Mouse (Mus musculus) MN1 (cell line): Measurements from ENCODE around the gene Lysmd1.
A peak's percentile ranks its signal among the peaks of the same experiment; 100 is the strongest.

Experiments used
- DNase-seq: peaks from one replicate; pipeline ENCODE4 v3.0.0-alpha.2; 2016; ENCODE audit warnings: low spot score

Lysmd1 gene

DNA sequence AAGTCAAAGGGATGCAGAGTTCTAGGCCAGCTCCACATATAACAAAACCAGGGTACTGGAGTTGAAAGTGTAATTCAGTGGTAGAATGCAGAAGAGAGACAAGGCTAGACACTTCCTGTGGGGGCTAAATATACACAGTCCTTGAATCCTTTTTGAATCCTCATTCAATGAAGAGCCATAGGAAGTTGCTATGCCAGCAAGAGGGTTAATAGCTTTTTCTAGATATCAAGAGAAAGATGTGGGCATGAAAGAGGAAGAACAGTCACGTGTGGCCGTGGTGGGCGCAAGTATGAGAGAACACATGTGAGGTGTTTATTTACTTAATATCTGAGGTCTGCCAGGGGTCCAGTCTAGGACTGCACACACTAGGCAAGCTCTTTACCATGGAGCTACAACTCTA is 2.4 kb downstream of the Lysmd1 start:
- no peak for DNase-seq

DNA sequence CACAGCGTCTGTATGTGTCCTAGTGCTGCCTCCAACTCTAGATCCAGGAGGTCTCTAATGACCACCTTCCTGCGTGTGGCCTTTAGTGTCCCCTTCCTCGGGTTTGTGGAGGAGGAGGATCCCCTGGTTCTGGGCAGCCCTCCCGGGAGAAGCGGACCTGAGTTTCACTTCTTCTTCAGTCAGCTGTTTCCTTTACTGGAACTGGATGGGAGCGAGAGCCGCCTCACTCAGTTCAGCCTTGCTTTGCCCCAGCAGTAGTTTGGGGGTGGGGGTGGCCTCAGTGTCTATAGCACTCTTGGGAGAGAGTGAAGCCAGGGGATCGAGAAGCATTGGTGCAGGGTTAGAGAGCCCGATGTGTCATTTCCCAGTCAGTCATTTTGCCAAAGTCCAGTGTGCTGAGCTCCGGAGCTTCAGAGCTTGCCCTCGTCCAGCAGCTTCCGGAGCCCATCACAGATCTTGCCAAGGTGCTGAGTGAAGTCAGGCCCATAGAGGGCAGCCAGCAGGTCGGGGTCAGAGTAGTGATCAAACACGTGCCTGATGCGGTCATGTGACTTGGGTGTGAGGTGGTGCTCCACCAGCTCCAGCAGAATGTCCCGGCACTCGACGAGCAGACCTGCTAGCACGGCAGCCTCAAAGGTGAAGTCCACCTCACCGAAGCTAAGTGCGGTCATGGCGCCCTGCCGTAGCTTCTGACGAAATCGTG is 5.8 kb downstream of the Lysmd1 start:
- DNase-seq = no peak

DNA sequence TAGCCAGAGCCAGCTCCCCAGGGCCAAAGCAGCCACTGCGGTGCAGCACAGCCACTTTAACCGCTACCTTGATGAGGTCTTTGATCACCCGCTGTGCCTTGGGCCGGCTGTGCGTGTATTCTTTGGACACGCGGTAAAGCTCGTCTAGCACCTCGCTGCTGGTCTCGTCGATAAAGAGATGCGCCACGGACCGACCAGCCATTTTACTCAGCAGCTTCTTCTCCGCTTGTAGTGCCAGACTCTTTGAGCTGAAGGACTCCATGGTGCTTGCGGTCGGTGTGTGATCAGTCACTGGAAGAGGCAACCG is 6.4 kb downstream of the Lysmd1 start:
- no peak for DNase-seq

DNA sequence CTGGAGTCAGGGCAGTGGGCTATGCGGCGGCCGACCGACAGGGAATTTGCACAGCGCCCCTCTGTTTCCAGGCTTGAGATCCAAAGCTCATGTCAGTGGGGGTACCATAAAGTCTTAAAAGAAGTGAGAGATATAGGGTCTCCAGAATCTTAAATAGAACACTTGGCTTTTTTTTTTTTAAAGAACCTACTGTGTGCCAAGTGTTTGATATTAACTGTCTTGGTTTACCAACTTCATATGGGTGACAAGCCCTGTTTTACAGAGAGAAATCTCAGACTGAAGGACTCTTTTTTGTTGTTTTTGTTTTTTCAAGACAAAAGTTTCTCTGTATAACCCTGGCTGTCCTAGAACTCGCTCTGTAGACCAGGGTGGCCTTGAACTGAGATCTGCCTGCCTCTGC is 6.9 kb downstream of the Lysmd1 start:
- DNase-seq = no peak

DNA sequence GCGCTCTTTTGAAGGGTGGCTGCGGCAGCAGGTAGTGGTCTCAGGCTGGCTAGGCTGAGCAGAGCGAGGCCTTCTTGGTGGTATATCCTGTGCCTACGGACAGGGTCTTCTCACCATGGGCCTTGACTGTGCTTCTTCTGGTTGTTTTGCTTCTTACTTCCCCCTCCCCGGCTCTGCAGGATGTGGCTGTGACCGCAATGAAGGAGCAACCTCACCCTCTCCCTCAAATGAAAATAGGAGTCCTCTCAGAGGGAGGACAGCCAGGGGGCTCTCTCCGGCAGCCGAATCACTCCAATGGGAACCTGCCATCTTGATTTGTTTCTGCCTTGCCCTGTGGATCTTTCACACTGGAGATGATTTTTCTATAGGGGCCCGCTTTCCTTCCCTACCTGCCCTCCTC is 7.6 kb downstream of the Lysmd1 start:
- no peak for DNase-seq

DNA sequence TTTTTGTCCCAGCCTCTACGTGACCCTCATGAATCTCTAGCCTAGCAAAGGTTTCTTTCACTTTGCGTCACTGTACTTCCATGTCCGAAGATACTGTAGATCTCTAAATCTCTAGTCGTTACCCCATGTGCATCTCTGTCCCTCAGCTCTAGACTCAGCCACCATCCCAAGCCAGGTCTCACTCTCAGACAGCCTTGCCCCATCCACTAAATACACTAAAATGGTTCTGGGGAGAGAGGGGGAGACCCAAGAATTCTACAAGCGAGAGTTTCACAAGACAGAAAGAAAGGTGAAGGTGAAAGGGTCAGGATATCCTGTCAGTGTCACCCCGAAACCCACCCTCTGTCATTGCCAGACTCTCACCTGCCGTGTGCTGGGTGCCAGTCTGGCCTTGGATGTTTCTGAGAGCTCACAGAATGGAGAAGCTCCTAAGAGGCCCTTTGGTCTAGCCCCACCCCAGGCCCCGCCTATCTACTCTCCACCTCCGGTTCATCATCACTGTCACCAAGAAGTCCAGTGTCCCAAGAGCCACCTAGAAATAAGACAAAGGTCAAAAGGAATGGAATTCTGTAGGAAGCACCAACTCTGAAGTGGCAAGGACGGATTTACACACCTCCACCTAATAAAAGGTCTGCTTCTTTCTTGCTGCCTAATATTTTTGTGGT is 8.2 kb downstream of the Lysmd1 start, which contains the start of gene Tnfaip8l2:
Gene Tnfaip8l2, minus strand, starts transcription at position 409 of the 665 bp plus-strand sequence.
- DNase-seq = no peak

DNA sequence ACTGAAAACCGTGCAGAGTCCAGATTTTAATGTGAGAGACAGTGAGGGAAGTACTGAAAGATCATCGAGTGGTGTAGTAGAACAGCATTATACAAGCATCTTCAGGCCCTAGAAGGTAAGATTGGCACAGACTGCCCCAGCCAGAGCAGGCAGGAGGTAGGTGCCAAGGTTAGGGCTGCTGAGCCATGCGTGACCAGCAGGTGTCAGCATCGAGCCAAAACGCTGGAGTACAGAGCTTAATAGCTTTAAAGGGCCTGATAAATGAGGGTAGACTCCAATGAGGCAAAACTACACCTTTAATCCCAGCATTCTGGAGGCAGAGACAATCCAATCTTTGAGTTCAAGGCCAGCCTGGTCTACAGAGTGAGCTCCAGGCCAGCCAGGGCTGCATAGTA is 8.7 kb downstream of the Lysmd1 start:
- DNase-seq = peak; percentile 78

DNA sequence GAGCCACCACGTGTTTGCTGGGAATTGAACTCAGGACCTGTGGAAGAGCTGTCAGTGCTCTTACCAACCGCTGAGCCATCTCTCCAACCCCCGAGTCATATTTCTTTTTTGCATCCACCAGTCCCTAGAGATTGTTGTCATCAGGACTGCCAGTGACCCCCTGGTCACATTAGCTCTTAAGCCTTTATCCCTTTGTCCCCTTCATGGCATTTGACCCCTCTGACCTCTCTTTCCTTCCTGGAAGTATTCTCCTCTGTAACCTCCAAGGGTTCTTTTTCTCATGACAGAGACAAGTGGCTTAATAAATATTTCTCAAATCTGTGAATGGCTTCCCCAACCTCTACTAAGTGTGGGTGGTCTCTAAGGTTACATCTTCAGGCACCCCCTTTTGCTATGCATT is 14.0 kb downstream of the Lysmd1 start:
- DNase-seq = no peak

DNA sequence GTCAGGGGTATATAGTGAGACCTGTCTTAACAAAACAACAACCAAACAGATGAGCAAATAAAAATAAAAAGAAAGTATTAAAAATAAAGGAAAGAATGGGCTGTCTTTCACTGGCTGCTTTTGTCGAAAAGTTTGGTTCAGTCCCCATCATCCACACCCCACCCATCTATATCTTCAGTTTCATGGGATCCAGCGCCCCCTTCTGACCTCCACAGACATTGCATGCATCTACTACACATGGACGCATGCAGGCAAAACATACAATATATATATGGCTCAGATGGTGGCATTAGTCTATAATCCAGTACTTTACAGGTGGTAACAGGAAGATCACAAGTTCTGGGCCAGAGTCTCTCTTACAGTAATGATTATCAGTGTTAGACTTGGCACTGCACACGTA is 20.0 kb downstream of the Lysmd1 start:
- DNase-seq = no peak

DNA sequence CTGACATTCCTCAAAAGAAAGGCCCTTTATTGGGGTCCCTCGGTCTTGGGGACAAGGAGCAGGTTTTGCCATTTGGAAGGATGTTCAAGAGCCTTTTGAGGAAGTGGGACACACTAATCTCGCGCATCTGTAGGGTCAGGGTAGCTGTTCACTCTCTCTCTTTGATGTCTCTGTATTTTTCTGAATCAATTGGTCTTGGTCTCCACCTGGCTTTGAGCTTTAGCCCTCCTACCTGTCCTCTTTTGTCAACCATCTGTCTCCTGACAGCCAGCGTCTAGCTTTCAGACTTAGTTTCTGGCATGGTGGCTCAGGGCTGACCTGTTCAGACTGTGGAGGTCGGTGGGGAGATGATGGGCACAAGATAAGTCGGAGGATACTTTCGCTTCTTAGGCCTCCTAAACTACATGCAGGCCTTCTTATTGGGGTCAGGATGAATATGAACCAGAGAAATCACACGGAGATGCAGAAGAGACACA is 25.7 kb downstream of the Lysmd1 start:
- DNase-seq = peak; percentile 38

DNA sequence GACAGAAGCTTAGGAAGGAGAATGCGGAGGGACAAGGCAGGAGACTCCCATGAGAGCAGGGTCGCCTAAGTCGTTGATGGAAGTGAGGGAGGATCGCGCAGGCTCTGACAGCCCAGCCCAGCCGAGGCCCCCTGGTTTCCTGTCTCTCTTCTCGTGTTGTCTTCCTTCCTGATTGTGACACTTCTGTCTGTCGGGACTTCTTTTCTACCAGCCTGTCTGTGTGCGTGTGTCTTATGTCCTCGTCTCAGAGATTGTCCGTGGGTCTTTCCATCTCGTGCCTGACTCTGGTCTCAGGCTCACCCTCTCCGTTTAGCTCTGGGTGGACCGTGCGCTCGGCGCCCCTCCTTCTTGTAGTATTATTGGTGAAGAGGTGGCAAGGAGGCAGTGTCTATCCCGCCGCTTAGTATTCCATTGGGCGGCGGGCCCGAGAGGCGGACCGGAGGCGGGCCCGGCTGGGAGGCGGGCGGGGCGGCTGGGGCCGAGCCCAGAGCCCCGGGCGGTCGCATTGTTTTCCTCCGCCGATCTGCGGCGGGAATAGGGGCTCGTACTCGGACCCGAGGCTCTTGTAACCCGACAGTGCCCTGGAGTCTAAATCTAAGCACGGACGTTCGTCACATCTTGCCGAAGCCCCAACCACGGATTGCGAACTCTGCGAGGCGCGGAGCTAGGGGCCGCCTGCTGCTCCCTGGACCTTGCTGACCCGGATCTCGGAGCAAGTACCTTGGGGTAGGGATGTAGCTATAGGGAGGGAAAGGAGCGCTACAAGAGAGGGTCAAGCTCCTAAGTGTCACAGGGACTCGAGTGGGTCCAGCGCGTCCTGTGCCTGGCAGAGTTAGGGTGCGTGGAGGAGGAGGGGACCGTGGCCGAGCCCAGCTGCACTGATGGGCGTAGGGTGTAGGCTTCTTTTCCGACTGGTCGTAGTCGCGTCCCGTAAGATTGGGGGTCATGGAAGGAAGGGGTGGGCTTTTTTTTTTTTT is 26.4 kb downstream of the Lysmd1 start, which contains the start of gene Sema6c:
Gene Sema6c, plus strand, starts transcription at position 471 of the 977 bp plus-strand sequence.
- DNase-seq = peak; percentile 92

DNA sequence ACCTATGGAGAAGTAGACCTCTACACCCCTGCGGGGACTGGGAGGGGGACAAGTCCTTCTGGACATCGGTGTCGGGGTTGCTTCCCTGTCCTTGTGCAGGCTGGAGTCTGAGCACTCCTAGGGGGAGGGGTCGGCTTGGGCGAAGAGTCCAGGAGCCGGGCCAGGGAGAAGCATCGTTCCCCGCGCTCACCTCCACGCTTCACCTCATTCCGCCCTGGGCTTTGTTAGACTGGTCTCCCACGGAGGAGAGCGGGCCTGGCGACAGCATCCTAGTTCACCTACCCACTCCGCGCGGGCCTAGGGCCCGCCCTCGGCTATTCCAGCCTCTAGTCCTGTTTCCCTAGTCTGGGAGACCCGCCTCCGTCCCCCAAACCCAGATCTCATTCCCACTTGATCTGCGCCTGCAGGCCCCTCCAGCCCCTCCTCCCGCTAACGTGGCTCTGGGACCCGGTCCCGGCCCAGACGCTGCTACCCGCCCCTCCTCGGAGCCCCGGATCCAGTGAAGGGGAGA is 27.2 kb downstream of the Lysmd1 start:
- DNase-seq = peak; percentile 33

DNA sequence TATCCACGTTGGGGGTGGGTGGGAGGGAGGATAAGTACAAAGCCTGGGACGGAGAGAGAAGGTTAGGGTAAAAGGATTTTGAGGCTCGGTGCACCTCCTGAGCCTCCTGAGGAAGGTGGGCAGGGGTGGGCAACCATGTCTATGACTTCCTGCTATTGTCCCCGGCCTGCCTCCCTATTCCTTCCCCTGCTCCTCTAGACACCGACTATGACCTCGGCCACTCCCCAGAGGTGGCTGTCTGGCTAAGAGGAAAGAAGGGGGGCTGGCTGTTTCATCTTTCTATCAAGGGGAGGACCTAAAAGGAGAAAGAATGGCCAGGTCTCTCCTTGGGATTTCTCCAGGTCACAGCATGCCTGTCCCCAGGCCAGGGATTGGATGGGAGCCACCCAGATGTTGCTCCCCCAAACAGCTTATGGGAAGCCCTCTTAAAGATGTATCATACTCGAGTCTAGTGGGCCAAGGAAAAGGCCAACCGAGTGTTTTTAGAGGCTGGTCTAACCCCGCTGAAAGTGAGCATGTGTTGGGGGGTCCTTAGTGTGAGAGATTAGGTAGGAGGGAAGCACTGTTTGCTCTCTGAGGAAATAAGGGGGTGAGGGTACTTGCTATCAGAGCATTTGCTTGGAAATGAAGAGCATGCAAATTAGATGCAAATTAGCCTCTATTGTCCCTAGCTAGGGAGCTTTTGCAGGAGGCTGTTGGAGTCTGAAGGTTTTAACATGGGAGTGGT is 27.9 kb downstream of the Lysmd1 start:
- no peak for DNase-seq

DNA sequence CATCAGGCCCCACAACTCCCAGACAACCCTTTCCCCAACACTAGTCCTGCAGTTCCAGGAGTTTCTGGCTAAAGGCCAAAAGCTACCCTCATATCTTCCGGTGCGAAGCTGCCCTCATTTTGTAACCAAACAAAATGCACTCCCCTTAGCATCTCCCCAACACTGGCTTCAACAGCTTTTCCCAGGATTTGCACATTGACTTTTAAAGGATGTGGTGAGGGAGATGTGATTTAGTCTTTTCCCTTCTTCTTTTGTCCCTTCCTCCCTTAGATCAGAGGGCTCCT is 28.4 kb downstream of the Lysmd1 start:
- DNase-seq = no peak

DNA sequence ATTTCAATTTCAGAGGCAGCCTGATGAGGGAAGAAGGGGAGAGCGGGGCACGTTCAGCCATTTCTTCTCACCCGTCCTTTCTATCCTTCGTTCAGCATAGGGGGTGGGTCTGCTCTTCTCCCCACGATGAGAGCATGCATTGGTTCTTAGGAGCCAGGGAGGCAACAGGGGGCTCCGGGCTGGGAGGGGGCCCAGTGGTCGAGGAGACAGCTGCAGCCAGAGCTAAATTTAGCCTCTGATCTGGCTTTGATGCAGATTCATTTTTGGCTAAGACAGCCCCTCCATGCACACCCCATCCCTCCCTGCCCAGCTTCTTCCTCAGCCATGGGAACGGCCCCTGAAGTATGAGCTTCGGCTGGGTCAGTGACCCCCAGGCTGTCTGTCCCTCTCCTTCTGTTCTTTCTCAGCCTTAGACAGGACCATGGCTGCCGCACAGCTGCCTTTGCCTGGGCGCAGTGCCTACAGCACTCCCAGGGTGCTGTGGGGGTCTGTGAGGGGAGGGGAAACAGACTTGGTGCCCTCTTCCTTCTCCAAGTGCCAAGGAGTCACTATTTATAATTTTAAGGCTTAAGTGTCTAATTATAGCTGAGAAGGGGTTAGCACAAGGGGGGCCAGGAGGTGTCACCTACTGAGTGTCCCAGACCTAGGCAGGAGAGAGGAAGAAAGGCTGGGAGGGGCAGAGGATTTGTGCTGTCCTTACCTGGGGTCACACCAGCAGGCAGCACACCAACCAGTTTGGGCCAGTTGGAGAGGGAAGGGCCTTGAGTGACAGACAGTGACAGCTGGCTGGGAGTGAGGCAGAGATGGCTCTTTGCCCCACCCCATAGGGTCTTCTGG is 29.7 kb downstream of the Lysmd1 start:
- no peak for DNase-seq

DNA sequence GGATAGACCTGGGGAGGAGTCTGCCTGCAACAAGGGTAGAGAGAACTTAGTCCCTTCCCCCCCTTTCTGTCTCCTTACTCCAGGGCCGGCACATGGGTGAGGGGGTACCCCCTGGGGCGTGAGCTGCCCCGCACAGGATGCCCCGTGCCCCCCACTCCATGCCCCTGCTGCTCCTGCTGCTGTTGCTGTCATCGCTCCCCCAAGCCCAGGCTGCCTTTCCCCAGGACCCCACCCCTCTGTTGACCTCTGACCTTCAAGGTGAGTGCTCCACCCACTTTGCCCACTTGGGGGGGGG is 30.3 kb downstream of the Lysmd1 start:
- DNase-seq = no peak

DNA sequence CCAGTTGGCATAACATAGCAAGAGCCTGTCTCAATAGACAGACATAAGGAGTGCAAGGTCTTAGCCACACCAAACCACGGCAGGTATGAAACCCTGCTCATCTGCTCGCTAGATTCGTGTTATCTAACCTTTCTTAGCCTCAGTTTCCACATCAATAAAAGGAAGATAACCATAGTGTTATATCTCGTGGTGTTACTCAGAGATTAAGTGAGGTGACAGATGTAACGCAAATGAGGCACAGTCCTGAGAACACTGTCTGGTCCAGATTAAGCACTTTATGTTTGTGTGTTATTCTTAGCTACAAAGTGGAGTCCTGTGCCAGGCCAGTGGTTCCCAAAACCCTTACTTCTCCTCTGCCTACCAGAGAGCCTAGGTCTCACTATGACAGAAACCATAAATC is 31.0 kb downstream of the Lysmd1 start:
- no peak for DNase-seq

DNA sequence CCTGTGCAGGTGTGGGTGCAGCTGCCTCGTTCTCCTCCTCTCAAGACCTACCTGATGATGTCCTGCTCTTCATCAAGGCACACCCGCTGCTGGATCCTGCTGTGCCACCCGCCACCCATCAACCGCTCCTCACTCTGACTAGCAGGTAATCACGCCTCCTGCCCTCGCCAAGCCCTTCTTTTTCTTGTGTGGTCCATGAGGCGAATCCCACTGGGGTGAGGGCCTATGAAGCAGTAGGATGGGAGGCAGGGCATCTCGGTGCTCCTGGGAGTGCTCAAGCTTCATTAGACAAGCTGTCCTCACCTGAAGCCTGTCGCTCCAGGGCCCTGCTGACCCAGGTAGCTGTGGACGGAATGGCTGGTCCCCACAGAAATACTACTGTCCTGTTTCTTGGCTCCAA is 36.1 kb downstream of the Lysmd1 start:
- DNase-seq = no peak

DNA sequence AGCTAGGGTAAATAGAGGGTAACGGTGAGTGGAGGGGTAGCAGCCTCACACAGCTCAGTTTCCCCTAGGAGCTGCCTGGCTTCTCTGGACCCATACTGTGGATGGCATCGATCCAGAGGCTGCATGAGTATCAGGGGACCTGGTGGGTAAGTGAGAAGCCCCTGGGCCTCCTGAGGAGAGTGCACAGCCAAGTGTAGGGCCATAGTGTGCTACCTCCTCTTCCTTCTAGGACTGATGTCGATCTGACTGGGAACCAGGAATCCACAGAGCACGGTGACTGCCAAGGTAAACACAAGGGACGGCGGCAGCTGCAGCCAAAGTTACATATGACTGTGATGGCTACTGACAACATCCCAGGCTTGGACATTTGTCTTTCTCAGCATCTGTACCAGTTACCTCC is 37.2 kb downstream of the Lysmd1 start:
- no peak for DNase-seq

DNA sequence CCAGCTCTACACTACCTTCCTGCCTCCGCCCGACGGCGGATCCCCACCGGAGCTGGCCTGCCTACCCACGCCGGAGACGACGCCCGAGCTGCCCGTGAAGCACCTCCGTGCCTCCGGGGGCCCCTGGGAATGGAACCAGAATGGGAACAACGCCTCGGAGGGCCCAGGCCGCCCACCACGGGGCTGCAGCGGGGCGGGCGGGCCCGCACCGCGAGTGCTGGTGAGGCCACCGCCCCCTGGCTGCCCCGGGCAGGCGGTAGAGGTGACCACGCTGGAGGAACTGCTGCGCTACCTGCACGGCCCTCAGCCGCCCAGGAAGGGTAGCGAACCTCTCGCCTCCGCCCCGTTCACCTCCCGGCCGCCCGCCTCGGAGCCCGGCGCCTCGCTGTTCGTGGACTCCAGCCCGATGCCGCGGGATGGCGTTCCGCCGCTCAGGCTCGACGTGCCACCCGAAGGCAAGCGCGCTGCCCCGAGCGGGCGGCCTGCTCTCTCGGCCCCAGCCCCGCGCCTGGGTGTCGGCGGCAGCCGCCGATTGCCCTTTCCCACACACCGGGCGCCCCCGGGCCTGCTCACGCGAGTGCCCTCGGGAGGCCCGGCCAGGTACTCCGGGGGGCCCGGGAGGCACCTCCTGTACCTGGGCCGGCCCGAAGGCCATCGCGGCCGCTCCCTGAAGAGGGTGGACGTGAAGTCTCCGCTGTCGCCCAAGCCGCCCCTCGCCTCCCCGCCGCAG is 38.8 kb downstream of the Lysmd1 start:
- no peak for DNase-seq
